Mouse (Mus musculus) limb, embryonic 10.5 days (tissue): ENCODE measurements around the gene Gli2. TPM values are rescaled to one million over a fixed set of nuclear protein-coding genes. Genes with fewer than 3 reads are reported as not detected.

ENCODE experiments used
- DNase-seq: peaks from one replicate; pipeline ENCODE4 v3.0.0-alpha.2; 2017; ENCODE audit warnings: low spot score
- H3K27ac ChIP-seq: fragments of 300-500 bp; sonication (generic); 2 replicates; pipeline ENCODE4 v1.5.1; 2016; ENCODE audit warnings: mild to moderate bottlenecking
- H3K27me3 ChIP-seq: fragments of 300-500 bp; sonication (generic); 2 replicates; pipeline ENCODE4 v1.6.1; 2016; ENCODE audit warnings: low read depth, mild to moderate bottlenecking; ENCODE audit not compliant: poor library complexity, severe bottlenecking
- H3K36me3 ChIP-seq: fragments of 300-500 bp; sonication (generic); 2 replicates; pipeline ENCODE4 v1.6.1; 2016; ENCODE audit warnings: mild to moderate bottlenecking, moderate library complexity
- H3K4me1 ChIP-seq: fragments of 300-500 bp; sonication (generic); 2 replicates; pipeline ENCODE4 v1.6.1; 2016
- H3K4me3 ChIP-seq: fragments of 300-500 bp; sonication (generic); 2 replicates; pipeline ENCODE4 v1.5.1; 2016; ENCODE audit warnings: mild to moderate bottlenecking, moderate library complexity
- H3K9me3 ChIP-seq: fragments of 300-500 bp; sonication (generic); replicated peaks from 2 replicates; pipeline ENCODE4 v1.6.1; 2016; ENCODE audit warnings: mild to moderate bottlenecking
- WGBS: fragments of 180-500 bp; shearing (Covaris S2); methylation state at CpG from one replicate; pipeline ENCODE4 v1.1.7; 2016; 5-methylcytosine and 5-hydroxymethylcytosine counted together
- polyA plus RNA-seq: library from polyadenylated mRNA; unstranded; fragments of >200 nt; fragmentation: Nextera tagmentation; extraction: Ambion mirVana; gene quantifications from 2 replicates; pipeline ENCODE4 v1.2.1, GENCODE M21; 2016

Gene Gli2
- polyA plus RNA-seq, 1 experiment from 2014 or later: 17.5 TPM

DNA sequence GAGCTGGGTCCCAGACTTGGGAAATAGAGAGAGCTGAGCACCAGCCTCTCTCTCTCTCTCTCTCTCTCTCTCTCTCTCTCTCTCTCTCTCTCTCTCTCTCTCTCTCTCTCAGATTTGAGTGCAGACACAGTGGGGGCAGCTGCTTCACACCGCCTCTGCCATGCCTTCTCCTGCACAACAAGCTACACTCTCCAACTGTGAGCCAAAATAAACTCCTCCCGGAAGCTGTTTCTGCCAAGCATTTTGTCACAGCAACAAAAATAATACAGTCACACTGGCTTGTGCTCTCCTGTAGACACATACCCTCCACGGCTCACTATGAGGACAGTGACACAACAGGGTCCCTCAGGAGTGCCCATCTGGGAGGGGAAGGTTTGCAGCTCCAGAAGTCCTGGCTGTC, 36.6 kb downstream of the Gli2 start:
- 81% methylated on average over 3 of the region's 3 CpGs for WGBS
- H3K36me3 ChIP-seq: peaks cover 41% of the 10 kb centered on the region
- no peak for DNase-seq
- H3K27ac ChIP-seq: no peak overlapping the region
- H3K4me3 ChIP-seq: no peak overlapping the region
- no peaks in the 10 kb centered on the region for H3K27me3 ChIP-seq
- H3K9me3 ChIP-seq: no peaks in the 10 kb centered on the region
- no peaks in the 10 kb centered on the region for H3K4me1 ChIP-seq

GRCm38 (mm10) chr1:119015108-119015507, 38.3 kb downstream of the Gli2 start:
- Histone ChIP-seq H3K4me3 (no peak overlapping the region), H3K4me1 (no peaks in the 10 kb centered on the region), H3K9me3 (no peaks in the 10 kb centered on the region), H3K27me3 (no peaks in the 10 kb centered on the region), H3K27ac (no peak overlapping the region), H3K36me3 (peaks cover 27% of the 10 kb centered on the region)
- 80% methylated on average over 6 of the region's 6 CpGs for WGBS
- DNase-seq: no peak

DNA sequence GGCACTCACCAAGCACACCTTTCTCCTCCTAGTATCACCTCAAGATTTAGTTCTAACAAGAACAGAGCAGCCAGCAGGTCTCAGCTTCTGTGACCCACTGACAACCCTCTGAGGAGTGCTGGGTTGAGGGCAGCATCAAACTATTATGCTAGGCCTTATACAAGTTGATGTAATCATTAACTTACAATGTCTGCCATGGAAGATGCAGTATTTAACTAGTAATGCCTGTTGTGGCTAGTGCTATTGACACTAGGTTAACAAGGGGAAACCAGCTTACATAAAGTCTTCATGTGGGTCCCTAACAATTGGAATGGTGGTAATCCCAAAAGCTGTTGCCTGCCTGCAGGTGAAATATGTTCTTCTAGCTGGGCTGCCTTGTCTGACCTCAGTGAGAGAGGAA, 44.5 kb downstream of the Gli2 start:
- no peak overlapping the region for H3K4me3 ChIP-seq
- no peak overlapping the region for H3K27ac ChIP-seq
- H3K4me1 ChIP-seq: peaks cover 40% of the 10 kb centered on the region
- H3K36me3 ChIP-seq: peaks cover 27% of the 10 kb centered on the region
- DNase-seq: no peak
- no peaks in the 10 kb centered on the region for H3K9me3 ChIP-seq
- H3K27me3 ChIP-seq: no peaks in the 10 kb centered on the region

GRCm38 (mm10) chr1:119003852-119004398, 49.5 kb downstream of the Gli2 start:
- Histone ChIP-seq H3K36me3 (peaks cover 46% of the 10 kb centered on the region), H3K27me3 (no peaks in the 10 kb centered on the region), H3K27ac (no peak overlapping the region), H3K4me1 (peaks cover 80% of the 10 kb centered on the region), H3K9me3 (no peaks in the 10 kb centered on the region), H3K4me3 (no peak overlapping the region)
- DNase-seq: no peak
- WGBS: 29% methylated on average over 1 of the region's 1 CpGs

DNA sequence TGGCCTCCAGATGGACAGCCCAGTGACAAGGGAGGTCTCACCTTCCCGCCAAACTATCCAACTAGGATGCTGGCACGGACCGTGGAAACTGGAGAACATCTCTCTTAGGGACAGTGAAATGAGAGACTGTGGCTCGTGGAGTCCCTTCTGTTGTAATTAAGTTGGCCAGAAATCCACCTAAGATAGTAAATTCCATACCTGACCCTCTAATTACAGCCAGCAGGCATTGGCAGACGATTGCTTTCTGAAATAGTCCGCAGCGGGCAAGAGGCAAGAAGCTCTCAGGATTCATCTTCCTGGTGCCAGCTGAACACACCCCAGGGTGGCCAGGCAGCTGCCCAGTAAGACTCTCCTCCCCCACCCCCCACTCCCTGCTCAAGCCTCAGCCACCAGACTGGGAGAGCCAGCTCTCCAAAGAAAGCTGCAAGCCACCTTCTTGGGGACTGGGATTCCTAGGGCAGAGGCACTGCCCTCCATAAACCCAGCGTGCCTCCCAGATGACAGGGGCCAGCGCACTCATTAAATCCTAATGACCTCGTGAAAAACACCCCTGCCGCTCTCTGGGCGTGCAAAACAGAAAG, 51.9 kb downstream of the Gli2 start:
- Histone ChIP-seq H3K27ac (peak overlapping the region; percentile 62; the same call in 1 of the 2 replicates), H3K9me3 (no peaks in the 10 kb centered on the region), H3K27me3 (no peaks in the 10 kb centered on the region), H3K4me1 (peaks cover 80% of the 10 kb centered on the region), H3K4me3 (peak overlapping the region; percentile 16), H3K36me3 (peaks cover 56% of the 10 kb centered on the region)
- peak; percentile 63 for DNase-seq
- 32% methylated on average over 12 of the region's 12 CpGs for WGBS

- Histone ChIP-seq H3K9me3 (no peaks in the 10 kb centered on the region), H3K27me3 (no peaks in the 10 kb centered on the region), H3K4me3 (no peak overlapping the region), H3K36me3 (peaks cover 82% of the 10 kb centered on the region), H3K27ac (no peak overlapping the region), H3K4me1 (peaks cover 27% of the 10 kb centered on the region)
- 86% methylated on average over 8 of the region's 8 CpGs for WGBS
- DNase-seq: no peak
Measured at GRCm38 (mm10) chr1:118994482-118995105, 58.8 kb downstream of the Gli2 start.

DNA sequence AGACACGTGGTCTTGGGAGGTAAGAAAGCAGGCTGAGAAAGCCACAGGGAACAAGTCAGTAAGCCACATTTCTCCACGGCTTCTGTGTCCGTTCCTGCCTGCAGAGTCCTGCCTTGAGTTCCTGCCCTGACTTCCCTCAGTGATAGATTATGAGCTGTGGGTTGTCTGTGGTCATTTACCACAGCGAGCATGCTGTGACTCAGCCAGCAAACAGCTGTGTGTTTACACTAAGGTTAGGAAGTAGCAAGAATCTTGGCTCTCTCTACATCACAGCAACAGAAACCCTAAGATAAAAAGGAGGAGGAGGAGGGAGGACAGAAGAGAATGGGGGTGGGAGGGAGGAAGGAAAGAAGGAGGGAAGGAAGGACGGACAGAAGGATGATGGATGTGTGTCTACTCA, 59.6 kb downstream of the Gli2 start:
- Histone ChIP-seq H3K27ac (no peak overlapping the region), H3K4me1 (peaks cover 20% of the 10 kb centered on the region), H3K4me3 (no peak overlapping the region), H3K36me3 (peaks cover 82% of the 10 kb centered on the region), H3K9me3 (no peaks in the 10 kb centered on the region), H3K27me3 (no peaks in the 10 kb centered on the region)
- 82% methylated on average over 5 of the region's 5 CpGs for WGBS
- DNase-seq: no peak

GRCm38 (mm10) chr1:118988331-118988730, 65.1 kb downstream of the Gli2 start:
- 0 out of 2 replicates have a peak overlapping the region, but pooled peaks have one; percentile 5 for H3K27ac ChIP-seq
- no peak for DNase-seq
- no peaks in the 10 kb centered on the region for H3K27me3 ChIP-seq
- WGBS: 71% methylated on average over 6 of the region's 6 CpGs
- no peaks in the 10 kb centered on the region for H3K9me3 ChIP-seq
- H3K4me1 ChIP-seq: peaks cover 35% of the 10 kb centered on the region
- H3K36me3 ChIP-seq: peaks cover 67% of the 10 kb centered on the region
- no peak overlapping the region for H3K4me3 ChIP-seq

DNA sequence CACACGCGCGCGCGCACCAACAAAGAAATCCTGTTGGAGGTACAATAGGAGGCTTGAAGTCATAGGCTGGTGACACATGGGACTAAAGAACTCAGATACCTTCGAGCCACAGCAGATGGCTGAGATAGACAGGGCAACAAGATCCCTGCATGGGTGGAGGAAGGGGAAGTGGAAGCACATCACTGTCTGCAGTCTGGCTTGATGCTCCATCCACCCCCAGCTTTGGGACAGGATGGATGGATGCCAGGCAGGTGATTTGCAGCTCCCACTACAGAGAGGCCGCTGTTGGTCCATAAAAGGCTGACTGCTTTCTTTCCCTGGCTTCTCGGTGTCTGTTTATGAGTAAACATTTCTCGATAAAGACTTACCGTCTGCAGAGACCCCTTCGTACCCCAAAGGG, 65.9 kb downstream of the Gli2 start:
- Histone ChIP-seq H3K27ac (no peak overlapping the region), H3K4me1 (peaks cover 42% of the 10 kb centered on the region), H3K4me3 (no peak overlapping the region), H3K36me3 (peaks cover 61% of the 10 kb centered on the region), H3K9me3 (no peaks in the 10 kb centered on the region), H3K27me3 (no peaks in the 10 kb centered on the region)
- 82% methylated on average over 11 of the region's 11 CpGs for WGBS
- no peak for DNase-seq

DNA sequence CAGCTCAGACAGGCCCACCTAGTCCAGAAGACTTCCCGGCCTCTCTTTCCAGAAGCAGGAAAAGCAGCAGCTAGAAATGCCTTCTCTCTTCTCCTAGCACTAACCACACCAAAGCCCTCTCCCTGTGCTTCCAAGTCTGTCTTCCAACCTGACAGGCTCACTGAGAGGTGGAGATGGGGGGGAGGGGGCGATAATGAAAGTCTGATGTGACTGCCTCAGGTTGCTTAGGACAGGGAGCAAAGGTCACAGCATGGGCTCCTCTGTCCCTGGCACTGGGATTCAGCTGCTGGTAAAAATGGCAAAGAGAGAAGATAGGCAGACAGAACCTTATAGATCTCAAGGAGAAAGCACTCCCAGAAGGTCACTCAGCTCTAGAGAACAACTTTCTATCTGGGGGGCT, 70.0 kb downstream of the Gli2 start:
- peaks cover 63% of the 10 kb centered on the region for H3K4me1 ChIP-seq
- WGBS: 12% methylated on average over 2 of the region's 2 CpGs
- peak; percentile 54 for DNase-seq
- H3K27ac ChIP-seq: peak overlapping the region; percentile 86
- peaks cover 42% of the 10 kb centered on the region for H3K36me3 ChIP-seq
- peak overlapping the region; percentile 35; the same call in 1 of the 2 replicates for H3K4me3 ChIP-seq
- no peaks in the 10 kb centered on the region for H3K9me3 ChIP-seq
- no peaks in the 10 kb centered on the region for H3K27me3 ChIP-seq

DNA sequence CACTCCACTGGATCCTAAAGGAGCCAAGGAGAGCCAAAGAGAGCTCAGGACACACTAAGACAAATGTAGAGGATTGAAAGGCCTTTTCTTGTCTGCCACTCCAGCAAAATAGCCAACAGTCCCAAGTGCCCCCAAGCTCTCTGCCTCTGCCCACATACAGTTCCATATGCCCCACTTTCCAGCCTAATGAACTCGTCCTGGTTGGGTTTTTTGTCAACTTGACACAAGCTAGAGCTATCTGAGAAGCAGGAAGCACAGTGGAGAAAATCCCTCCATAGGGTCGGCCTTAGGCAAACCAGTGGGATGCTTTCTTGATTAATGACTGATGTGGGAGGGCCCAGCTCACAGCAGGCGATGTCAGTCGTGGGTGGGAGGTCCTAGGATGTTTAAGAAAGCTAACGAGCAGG, 70.6 kb downstream of the Gli2 start:
- no peaks in the 10 kb centered on the region for H3K9me3 ChIP-seq
- H3K27ac ChIP-seq: peak overlapping the region; percentile 86
- peaks cover 37% of the 10 kb centered on the region for H3K36me3 ChIP-seq
- 2% methylated on average over 5 of the region's 5 CpGs for WGBS
- DNase-seq: peak; percentile 48
- peak overlapping the region; percentile 35 for H3K4me3 ChIP-seq
- peaks cover 61% of the 10 kb centered on the region for H3K4me1 ChIP-seq
- H3K27me3 ChIP-seq: no peaks in the 10 kb centered on the region

- no peaks in the 10 kb centered on the region for H3K9me3 ChIP-seq
- peak overlapping the region; percentile 86 for H3K27ac ChIP-seq
- peak overlapping the region; percentile 35 for H3K4me3 ChIP-seq
- 17% methylated on average over 16 of the region's 16 CpGs for WGBS
- no peaks in the 10 kb centered on the region for H3K27me3 ChIP-seq
- H3K4me1 ChIP-seq: peaks cover 61% of the 10 kb centered on the region
- H3K36me3 ChIP-seq: peaks cover 30% of the 10 kb centered on the region
- peak; percentile 85 for DNase-seq
Measured at GRCm38 (mm10) chr1:118981943-118982804, 71.2 kb downstream of the Gli2 start.

GRCm38 (mm10) chr1:118980636-118981035, 72.8 kb downstream of the Gli2 start:
- WGBS: 88% methylated on average over 7 of the region's 7 CpGs
- no peak overlapping the region for H3K4me3 ChIP-seq
- H3K4me1 ChIP-seq: peaks cover 60% of the 10 kb centered on the region

More at GRCm38 (mm10) chr1:118980636-118981035, 72.8 kb downstream of the Gli2 start:
- Histone ChIP-seq H3K9me3 (no peaks in the 10 kb centered on the region), H3K27ac (peak overlapping the region; percentile 86), H3K27me3 (no peaks in the 10 kb centered on the region), H3K36me3 (peaks cover 32% of the 10 kb centered on the region)
- DNase-seq: no peak
